Mouse (Mus musculus) G1E (cell line): ENCODE results near the gene Cdkal1. TPM values are rescaled to one million over a fixed set of nuclear protein-coding genes. Genes with fewer than 3 reads are reported as not detected.

Source experiments
- ATAC-seq: 2 replicates; pipeline ENCODE4 v1.8.0; 2016; ENCODE audit warnings: mild to moderate bottlenecking; ENCODE audit not compliant: insufficient number of reproducible peaks, poor library complexity, low FRiP score, severe bottlenecking; ENCODE audit errors: extremely low read depth
- DNase-seq: peaks from one replicate; pipeline ENCODE4 v3.0.0; 2012; ENCODE audit warnings: low spot score
- H3K27me3 ChIP-seq: 2 replicates; pipeline ENCODE4 v1.6.1; 2012; ENCODE audit warnings: mild to moderate bottlenecking, low read length, inconsistent platforms; ENCODE audit not compliant: insufficient read depth
- H3K36me3 ChIP-seq: replicated peaks from 2 replicates; pipeline ENCODE3; 2012; ENCODE audit warnings: mild to moderate bottlenecking, inconsistent platforms
- H3K4me1 ChIP-seq: 2 replicates; pipeline ENCODE4 v1.6.1; 2012; ENCODE audit warnings: low read depth, low read length, inconsistent platforms, mixed read lengths; ENCODE audit not compliant: insufficient read depth
- H3K4me3 ChIP-seq: 2 replicates; pipeline ENCODE4 v1.5.1; 2012; ENCODE audit warnings: low read depth, mild to moderate bottlenecking, inconsistent platforms, low read length, moderate library complexity, mixed read lengths
- H3K9me3 ChIP-seq: replicated peaks from 2 replicates; pipeline ENCODE4 v1.6.1; 2012; ENCODE audit warnings: inconsistent platforms
- CTCF ChIP-seq: IDR thresholded peaks from 2 replicates; pipeline ENCODE4 v1.5.1; 2012; ENCODE audit warnings: low read depth, low read length, inconsistent platforms, mixed read lengths
- GATA1 ChIP-seq: IDR thresholded peaks from 2 replicates; pipeline ENCODE4 v1.6.1; 2012; ENCODE audit warnings: borderline replicate concordance, low read length, inconsistent platforms, mixed read lengths
- GATA2 ChIP-seq: IDR thresholded peaks from 2 replicates; pipeline ENCODE4 v1.6.1; 2012; ENCODE audit warnings: low read depth, low read length, inconsistent platforms, borderline replicate concordance
- POLR2AphosphoS5 ChIP-seq: IDR thresholded peaks from 2 replicates; pipeline ENCODE4 v1.6.1; 2012; ENCODE audit warnings: low read depth, low read length, inconsistent platforms; ENCODE audit not compliant: insufficient replicate concordance
- TAL1 ChIP-seq: conservative IDR thresholded peaks from 2 replicates; pipeline ENCODE4 v1.6.1; 2012; ENCODE audit warnings: low read depth, low read length, inconsistent platforms, mixed read lengths
- polyA plus RNA-seq: library from polyadenylated mRNA; stranded (reverse); fragments of >175 nt; gene quantifications from 2 replicates; pipeline ENCODE4 v1.2.3, GENCODE M21; 2012
- total RNA-seq, 2 experiments: library from RNA; stranded (forward) in 1 of 2; stranded (reverse) in 1 of 2; fragments of 200-1000 nt in 1 of 2; fragments of >200 nt in 1 of 2; fragmentation: Nextera tagmentation in 1 of 2; gene quantifications; 2 replicates each; pipeline ENCODE4 v1.2.3; 2014 to 2017

Cdkal1 gene
- total and polyA plus RNA-seq, 3 experiments, result 0.98 to 53.9 (median 35.6) TPM

GRCm38 (mm10) chr13:29353888-29354415, 501.5 kb downstream of the Cdkal1 start:
- ATAC-seq (no peak), DNase-seq (no peak)
- no peak for TF ChIP-seq GATA1
- no peak for TF ChIP-seq TAL1
- no peak for TF ChIP-seq POLR2AphosphoS5
- TF ChIP-seq GATA2, result no peak
- no peak for TF ChIP-seq CTCF
- no peaks in the 10 kb centered on the region for H3K4me1 ChIP-seq
- H3K36me3 ChIP-seq, result peaks cover 37% of the 10 kb centered on the region
- no peaks in the 10 kb centered on the region for H3K9me3 ChIP-seq
- H3K4me3 ChIP-seq, result no peak overlapping the region
- H3K27me3 ChIP-seq, result no peaks in the 10 kb centered on the region

GRCm38 (mm10) chr13:29351023-29351684, 504.3 kb downstream of the Cdkal1 start:
- Histone ChIP-seq H3K4me3 (no peak overlapping the region), H3K27me3 (no peaks in the 10 kb centered on the region)

GRCm38 (mm10) chr13:29350004-29350403, 505.5 kb downstream of the Cdkal1 start:
- Histone ChIP-seq H3K9me3 (peaks cover 7% of the 10 kb centered on the region; the same call in 1 of the 2 replicates), H3K27me3 (no peaks in the 10 kb centered on the region), H3K4me3 (no peak overlapping the region), H3K36me3 (peaks cover 40% of the 10 kb centered on the region), H3K4me1 (no peaks in the 10 kb centered on the region)
- no peak for ATAC-seq
- TF ChIP-seq POLR2AphosphoS5 (no peak), GATA1 (no peak), CTCF (no peak), GATA2 (no peak), TAL1 (no peak)
- no peak for DNase-seq

More at GRCm38 (mm10) chr13:29351023-29351684, 504.3 kb downstream of the Cdkal1 start:
- no peaks in the 10 kb centered on the region for H3K4me1 ChIP-seq
- TF ChIP-seq CTCF, result no peak
- no peak for TF ChIP-seq POLR2AphosphoS5
- TF ChIP-seq GATA2, result no peak
- TF ChIP-seq GATA1, result no peak
- no peak for TF ChIP-seq TAL1
- H3K9me3 ChIP-seq, result peaks cover 7% of the 10 kb centered on the region; the same call in 1 of the 2 replicates
- peaks cover 46% of the 10 kb centered on the region for H3K36me3 ChIP-seq
- no peak for ATAC-seq
- DNase-seq, result no peak

- H3K9me3 ChIP-seq, result peaks cover 7% of the 10 kb centered on the region; the same call in 1 of the 2 replicates
- DNase-seq (no peak), ATAC-seq (no peak)
These were observed 506.0 kb downstream of the Cdkal1 start for GRCm38 (mm10) chr13:29349386-29349961.

GRCm38 (mm10) chr13:29348331-29348730, 507.1 kb downstream of the Cdkal1 start:
- TF ChIP-seq GATA1 (no peak), GATA2 (no peak), CTCF (no peak), POLR2AphosphoS5 (no peak), TAL1 (no peak)

More at GRCm38 (mm10) chr13:29349386-29349961, 506.0 kb downstream of the Cdkal1 start:
- H3K27me3 ChIP-seq, result no peaks in the 10 kb centered on the region
- no peaks in the 10 kb centered on the region for H3K4me1 ChIP-seq
- H3K36me3 ChIP-seq, result peaks cover 37% of the 10 kb centered on the region
- H3K4me3 ChIP-seq, result no peak overlapping the region
- TF ChIP-seq TAL1, result no peak
- no peak for TF ChIP-seq CTCF
- no peak for TF ChIP-seq GATA1
- no peak for TF ChIP-seq POLR2AphosphoS5
- no peak for TF ChIP-seq GATA2

GRCm38 (mm10) chr13:29332640-29333412, 522.6 kb downstream of the Cdkal1 start:
- Histone ChIP-seq H3K9me3 (no peaks in the 10 kb centered on the region), H3K36me3 (peaks cover 6% of the 10 kb centered on the region), H3K4me3 (no peak overlapping the region), H3K27me3 (no peaks in the 10 kb centered on the region), H3K4me1 (no peaks in the 10 kb centered on the region)
- TF ChIP-seq GATA2 (no peak), POLR2AphosphoS5 (no peak), TAL1 (no peak), GATA1 (no peak), CTCF (no peak)
- ATAC-seq (no peak), DNase-seq (no peak)

More at GRCm38 (mm10) chr13:29348331-29348730, 507.1 kb downstream of the Cdkal1 start:
- DNase-seq, result no peak
- ATAC-seq, result no peak
- peaks cover 30% of the 10 kb centered on the region for H3K36me3 ChIP-seq
- no peaks in the 10 kb centered on the region for H3K4me1 ChIP-seq
- H3K27me3 ChIP-seq, result no peaks in the 10 kb centered on the region
- H3K4me3 ChIP-seq, result no peak overlapping the region
- H3K9me3 ChIP-seq, result peaks cover 7% of the 10 kb centered on the region; the same call in 1 of the 2 replicates
